9 mouse cellular contexts compared by ENCODE assay signal in genomic region chr2:163996275-163996674, GRCm38 (mm10). TPM values are rescaled to one million over a fixed set of nuclear protein-coding genes. Genes with fewer than 3 reads are reported as not detected.
A peak's percentile ranks its signal among the peaks of the same experiment; 100 is the strongest.
DNase-seq lines count a peak whose midpoint lies in the region; ATAC-seq and TF ChIP-seq lines count a peak whose summit lies in the region.
"Had no signal": no experiment of that assay in that cellular context is flagged by ENCODE, and none has a peak within 500 bp of the region (broad histone marks: within the 10 kb centered on the region; RNA-seq: fewer than 3 reads in every experiment).

No protein-coding gene starts in this region.

- intact Hi-C loops in heart, adult 2 months (cut with DNase I) = no loop called here

- peaks cover 29% of the 10 kb centered on the region for H3K36me3 ChIP-seq in heart, adult 2 months (ENCODE audit: control insufficient read depth, insufficient read depth, low read length)
- no peaks in the 10 kb centered on the region for H3K36me3 ChIP-seq in thymus, adult 2 months (ENCODE audit: control insufficient read depth, insufficient read depth, low read length)
- H3K36me3 ChIP-seq in liver, embryonic 13.5 days = peaks cover 13% of the 10 kb centered on the region

- H3K4me2 ChIP-seq in liver, embryonic 13.5 days = peak overlapping the region; percentile 91

- H3K27me3 ChIP-seq in heart, adult 2 months (ENCODE audit: control insufficient read depth, insufficient read depth, low read length) = no peaks in the 10 kb centered on the region
- H3K27me3 ChIP-seq in thymus, adult 2 months (ENCODE audit: control insufficient read depth, insufficient read depth, low read length) = no peaks in the 10 kb centered on the region
- no peaks in the 10 kb centered on the region for H3K27me3 ChIP-seq in liver, embryonic 13.5 days

- peaks cover 12% of the 10 kb centered on the region for H3K79me2 ChIP-seq in heart, adult 2 months (replicated peaks; ENCODE audit: control insufficient read depth, insufficient read depth, low read length)

- H3K4me1 ChIP-seq in heart, adult 2 months (ENCODE audit: control insufficient read depth, insufficient read depth, low read length) = peaks cover 18% of the 10 kb centered on the region
- H3K4me1 ChIP-seq in thymus, adult 2 months (replicated peaks; ENCODE audit: control insufficient read depth, insufficient read depth, low read length) = peaks cover 6% of the 10 kb centered on the region
- H3K4me1 ChIP-seq in liver, embryonic 13.5 days (replicated peaks) = peaks cover 40% of the 10 kb centered on the region

- H3K9ac ChIP-seq in heart, adult 2 months (ENCODE audit: low read depth, low read length) = peak overlapping the region; percentile 9; the same call in 1 of the 2 replicates
- H3K9ac ChIP-seq in liver, embryonic 13.5 days = peak overlapping the region; percentile 95

- no peaks in the 10 kb centered on the region for H3K9me3 ChIP-seq in liver, embryonic 13.5 days (replicated peaks)

- no peak for TF ChIP-seq EP300 in heart, adult 2 months (IDR thresholded peaks at IDR 0.05; ENCODE audit: insufficient read depth, low read depth, low read length)

- peak overlapping the region; percentile 90 for H3K4me3 ChIP-seq in heart, adult 2 months
- H3K4me3 ChIP-seq in thymus, adult 2 months (ENCODE audit: control insufficient read depth, insufficient read depth, low read length) = peak overlapping the region; percentile 25
- peak overlapping the region; percentile 98 for H3K4me3 ChIP-seq in liver, embryonic 13.5 days (replicated peaks)

- no peak for TF ChIP-seq CTCF in heart, adult 2 months (IDR thresholded peaks at IDR 0.05)
- no peak for TF ChIP-seq CTCF in thymus, adult 2 months (IDR thresholded peaks at IDR 0.05; ENCODE audit: borderline replicate concordance, control insufficient read depth, extremely low read depth, insufficient read depth, low read length, poor library complexity)

- no peak overlapping the region; the same call in 1 of the 2 replicates for H3K27ac ChIP-seq in heart, adult 2 months
- H3K27ac ChIP-seq in thymus, adult 2 months (ENCODE audit: control insufficient read depth, insufficient read depth, low read length) = no peak overlapping the region
- no peak overlapping the region for H3K27ac ChIP-seq in liver, embryonic 13.5 days

- TF ChIP-seq POLR2A in heart, adult 2 months (IDR thresholded peaks at IDR 0.05; ENCODE audit: insufficient read depth, low read depth, low read length) = no peak
- no peak for TF ChIP-seq POLR2A in thymus, adult 2 months (IDR thresholded peaks at IDR 0.05; ENCODE audit: control insufficient read depth, extremely low read depth, insufficient read depth, low read length, poor library complexity)

- WGBS in heart, adult 2 months = 34% methylated on average over 6 of the region's 6 CpGs
- 76% methylated on average over 6 of the region's 6 CpGs for WGBS in thymus, adult 2 months
- 63% methylated on average over 6 of the region's 6 CpGs for WGBS in liver, embryonic 13.5 days (ENCODE audit: insufficient replicate concordance)

- ATAC-seq in liver, embryonic 13.5 days (ENCODE audit: low read depth) = no peak

- no peak for DNase-seq in heart, adult 2 months
- DNase-seq in heart, adult 8-10 months (ENCODE audit: low spot score) = no peak
- no peak for DNase-seq in thymus, adult 2 months
- no peak for DNase-seq in thymus, adult 18-20 months
- no peak for DNase-seq in liver, embryonic 13.5 days
- no peak for DNase-seq in Muller cell, postnatal 12 days (ENCODE audit: inconsistent ontology term)
- DNase-seq in right cerebral cortex, adult 2 months (ENCODE audit: low spot score in 2 of 2) = no peak
- no peak for DNase-seq in adrenal gland, postnatal 36 days
- DNase-seq: embryo, embryonic 11 days had no signal

RNA-seq across cellular contexts. Expression of gene Ywhab, which starts 1.5 kb away (rescaled TPM):
- 10 to 100 TPM; 71.9 to 73.1 TPM for total RNA-seq in heart, adult 2 months (2021)
- 26.8 and 37.1 TPM in 2 replicates for polyA plus RNA-seq in heart, adult 2 months (2012; rRNA removed)
- total RNA-seq in heart, adult 8-10 months (2022) = 10 to 100 TPM; 66.1 to 76.5 (median 72.0) TPM
- 39.1 and 42.5 TPM in 2 replicates for polyA plus RNA-seq in thymus, adult 2 months (2012; rRNA removed)
- 130 and 151 TPM in 2 replicates for polyA plus RNA-seq in liver, embryonic 13.5 days (2015; fragmentation: Nextera tagmentation; extraction: Ambion mirVana)
- total RNA-seq in adrenal gland, postnatal 36 days (2021) = 100 to 1,000 TPM; 264 to 302 TPM

RNA-seq across cellular contexts. Expression of gene Pabpc1l, which starts 29.0 kb away (rescaled TPM):
- under 1 TPM; 0.32 to 0.63 TPM for total RNA-seq in heart, adult 2 months (2021)
- polyA plus RNA-seq in heart, adult 2 months (2012; rRNA removed) = 0.73 and 0.90 TPM in 2 replicates
- total RNA-seq in heart, adult 8-10 months (2022) = 1 to 10 TPM in 1 of 4 experiments, under 1 TPM in 1, not detected in 2; 0.40 to 1.4 TPM
- polyA plus RNA-seq in thymus, adult 2 months (2012; rRNA removed) = 0.51 and 0.97 TPM in 2 replicates
- polyA plus RNA-seq in liver, embryonic 13.5 days (2015; fragmentation: Nextera tagmentation; extraction: Ambion mirVana) = 0.30 and 0.39 TPM in 2 replicates
- total RNA-seq in adrenal gland, postnatal 36 days (2021) = 1 to 10 TPM; 1.2 to 1.9 TPM

Comparison
In these comparisons a context has a peak if more than half of its experiments do, and no peak if none do; other contexts are left out.
1. H3K4me3 ChIP-seq: peak in every context shown above with its lines; median percentile 98 in liver, embryonic 13.5 days; 90 in heart, adult 2 months; 25 in thymus, adult 2 months.